Mouse (Mus musculus) CH12.LX (cell line): ENCODE data around the gene Igfals.

ENCODE experiments used
- CHD2 ChIP-seq: IDR thresholded peaks from 2 replicates; pipeline ENCODE4 v1.6.1; 2011; ENCODE audit warnings: low read length, improper control_type of control experiment
- CTCF ChIP-seq, 2 experiments: IDR thresholded peaks in 1 of 2; conservative IDR thresholded peaks in 1 of 2; 2 replicates each; pipeline ENCODE4 v1.5.1; 2011 to 2012; ENCODE audit warnings: low read depth in 2 of 2, low read length in 2 of 2, improper control_type of control experiment in 1 of 2, inconsistent platforms in 1 of 2, mild to moderate bottlenecking in 1 of 2, moderate library complexity in 1 of 2
- EP300 ChIP-seq: IDR thresholded peaks from 2 replicates; pipeline ENCODE4 v1.6.1; 2011; ENCODE audit warnings: low read length, improper control_type of control experiment
- MYC ChIP-seq: IDR thresholded peaks from 2 replicates; pipeline ENCODE4 v1.6.1; 2011; ENCODE audit warnings: low read depth, mild to moderate bottlenecking, improper control_type of control experiment, low read length
- SMC3 ChIP-seq: IDR thresholded peaks from 2 replicates; pipeline ENCODE4 v1.6.1; 2011; ENCODE audit warnings: low read depth, low read length, improper control_type of control experiment
- USF1 ChIP-seq: IDR thresholded peaks from 2 replicates; pipeline ENCODE4 v1.6.1; 2014; ENCODE audit warnings: low read depth, mild to moderate bottlenecking, inconsistent platforms, low read length, improper control_type of control experiment

DNA sequence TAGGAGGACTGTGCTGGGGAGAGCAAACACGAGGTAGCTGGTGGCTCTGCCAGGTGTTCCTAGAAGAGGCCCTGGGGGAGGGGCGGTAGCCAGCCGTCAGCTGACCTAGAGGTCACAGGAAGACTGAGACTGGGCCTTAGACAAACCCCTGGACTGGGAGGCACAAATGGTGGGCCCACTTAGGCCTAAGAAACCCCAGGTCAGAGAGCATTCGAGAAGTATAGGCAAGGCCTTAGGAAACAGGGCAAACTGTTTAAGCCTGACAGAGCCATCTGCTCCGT lies 12.3 kb downstream of the Igfals start:
- no peak for TF ChIP-seq SMC3
- peak; percentile 88 for TF ChIP-seq CHD2
- peak; percentile 54; the same call in 1 of the 2 replicates for TF ChIP-seq EP300
- peak; percentile 83 for TF ChIP-seq MYC
- no peak for TF ChIP-seq CTCF (conservative IDR thresholded peaks at IDR 0.05 in 1 of 2, IDR thresholded peaks at IDR 0.05 in 1 of 2; ENCODE audit: low read depth in 2 of 2, low read length in 2 of 2)
- TF ChIP-seq USF1: peak; percentile 78
